Mouse (Mus musculus) stomach, postnatal 0 days (tissue): ENCODE results near the gene Crybg1.

Experiments used
- CTCF ChIP-seq: IDR thresholded peaks from 2 replicates; pipeline ENCODE4 v1.5.1; 2016; ENCODE audit warnings: antibody characterized with exemption, low read depth, mild to moderate bottlenecking, moderate library complexity
- EP300 ChIP-seq: optimal IDR thresholded peaks from 2 replicates; pipeline ENCODE3; 2016; ENCODE audit warnings: antibody characterized with exemption

GRCm38 (mm10) chr10:44013885-44014284 is 134.8 kb downstream of the Crybg1 start:
- TF ChIP-seq EP300 (no peak), CTCF (no peak)
